Comparison of ENCODE assay signal across 8 mouse cellular contexts in genomic region chr11:71346024-71346423, GRCm38 (mm10).
DNase-seq lines count a peak whose midpoint lies in the region; ATAC-seq and TF ChIP-seq lines count a peak whose summit lies in the region.

No protein-coding gene starts in this region.

- TF ChIP-seq CTCF in CH12.LX (conservative IDR thresholded peaks at IDR 0.05 in 1 of 2, IDR thresholded peaks at IDR 0.05 in 1 of 2; ENCODE audit: low read depth in 2 of 2, low read length in 2 of 2): peak in 1 of 2 experiments; percentile 51; a peak in 2 of 4 replicates

- whole genome bisulfite sequencing in heart, embryonic 11.5 days (ENCODE audit: insufficient replicate concordance): 27% methylated on average over 3 of the region's 3 CpGs

- H3K4me3 ChIP-seq in heart, embryonic 11.5 days (ENCODE audit: low read depth, low read length): no peak overlapping the region
- H3K4me3 ChIP-seq in CH12.LX (replicated peaks in 1 of 3; ENCODE audit: low read depth in 2 of 3, low read length in 2 of 3, poor library complexity in 1 of 3): no peak overlapping the region

- no peaks in the 10 kb centered on the region for H3K27me3 ChIP-seq in heart, embryonic 11.5 days (ENCODE audit: control insufficient read depth, insufficient read depth, low read length)
- peaks cover 78% of the 10 kb centered on the region for H3K27me3 ChIP-seq in CH12.LX (replicated peaks)

- no peak for TF ChIP-seq EP300 in CH12.LX (IDR thresholded peaks at IDR 0.05; ENCODE audit: low read length)

- H3K9me3 ChIP-seq in heart, embryonic 11.5 days (replicated peaks; ENCODE audit: control insufficient read depth, low read length): no peaks in the 10 kb centered on the region
- no peaks in the 10 kb centered on the region for H3K9me3 ChIP-seq in CH12.LX (replicated peaks; ENCODE audit: low read length)

- H3K36me3 ChIP-seq in heart, embryonic 11.5 days (ENCODE audit: control insufficient read depth, insufficient read depth, low read length): no peaks in the 10 kb centered on the region
- H3K36me3 ChIP-seq in CH12.LX (replicated peaks in 1 of 2; ENCODE audit: control insufficient read depth in 1 of 2, insufficient read depth in 1 of 2, low read length in 1 of 2): no peaks in the 10 kb centered on the region

- TF ChIP-seq POLR2A in CH12.LX (IDR thresholded peaks at IDR 0.05; ENCODE audit: low read depth, low read length): no peak

- H3K4me2 ChIP-seq in heart, embryonic 11.5 days: no peak overlapping the region
- no peak overlapping the region for H3K4me2 ChIP-seq in CH12.LX (ENCODE audit: insufficient read depth, low read depth, poor library complexity, severe bottlenecking)

- no peak overlapping the region for H3K27ac ChIP-seq in heart, embryonic 11.5 days (ENCODE audit: low read depth, low read length)
- no peak overlapping the region for H3K27ac ChIP-seq in CH12.LX (ENCODE audit: insufficient read depth, low read depth)

- DNase-seq in heart, adult 11 months: peak; percentile 40
- DNase-seq in CH12.LX (ENCODE audit: extremely low read depth): no peak
- peak; percentile 55 for DNase-seq in cerebellum, adult 11-12 months
- DNase-seq in layer of hippocampus, adult 8-10 months (ENCODE audit: low spot score in 2 of 2): peak; percentile 19 to 55
- DNase-seq in right cerebral cortex, adult 2 months (ENCODE audit: low spot score in 2 of 2): peak; percentile 46 to 58
- no peak for DNase-seq in urinary bladder, postnatal 14 days (ENCODE audit: low spot score)

- no peak for ATAC-seq in heart, embryonic 11.5 days (replicated peaks; ENCODE audit: insufficient number of reproducible peaks, low FRiP score, low TSS enrichment)
- ATAC-seq in monocyte, adult 5-6 weeks (replicated peaks; ENCODE audit: insufficient number of reproducible peaks, low FRiP score, low TSS enrichment, poor library complexity, severe bottlenecking): no peak

- dilution Hi-C loops in CH12.LX (cut with MboI; ENCODE audit: extremely low pct_ligation_motif_present, extremely low pct_unique_long_range_greater_than_20kb, low sequenced_read_pairs): no loop called here

- no peaks in the 10 kb centered on the region for H3K4me1 ChIP-seq in heart, embryonic 11.5 days (ENCODE audit: control insufficient read depth, insufficient read depth, low read length)
- H3K4me1 ChIP-seq in CH12.LX (ENCODE audit: control insufficient read depth in 1 of 2, insufficient read depth in 2 of 2): no peaks in the 10 kb centered on the region

- H3K9ac ChIP-seq in heart, embryonic 11.5 days (ENCODE audit: low read depth, low read length): no peak overlapping the region
- no peak overlapping the region for H3K9ac ChIP-seq in CH12.LX (ENCODE audit: insufficient read depth, low read depth)

- in situ Hi-C loops in CH12.LX (cut with MboI; ENCODE audit: low pct_ligation_motif_present, low pct_unique_long_range_greater_than_20kb, low sequenced_read_pairs): no loop called here

- H3K79me2 ChIP-seq in CH12.LX (replicated peaks; ENCODE audit: control insufficient read depth, extremely low read depth, insufficient read depth, poor library complexity, severe bottlenecking): no peaks in the 10 kb centered on the region

- peak; percentile 41 for TF ChIP-seq RAD21 in CH12.LX (IDR thresholded peaks at IDR 0.05; ENCODE audit: low read depth, low read length)

TF ChIP-seq in CH12.LX, 34 proteins besides CTCF, POLR2A, EP300 and RAD21:
- TF ChIP-seq POLR2AphosphoS2 (IDR thresholded peaks at IDR 0.05; ENCODE audit: low read depth, low read length): no peak
- TF ChIP-seq MAFK (IDR thresholded peaks at IDR 0.05; ENCODE audit: insufficient replicate concordance, low read length): no peak
- TF ChIP-seq MAX (IDR thresholded peaks at IDR 0.05; ENCODE audit: low read length): no peak
- no peak for TF ChIP-seq CHD1 (IDR thresholded peaks at IDR 0.05; ENCODE audit: low read depth, low read length)
- peak; percentile 26 for TF ChIP-seq SMC3 (IDR thresholded peaks at IDR 0.05; ENCODE audit: low read depth, low read length)
- no peak for TF ChIP-seq ZNF384 (IDR thresholded peaks at IDR 0.05; ENCODE audit: low read depth, low read length)
TF ChIP-seq in CH12.LX: peak in this region for 1.

Comparison
In these comparisons a context has a peak if more than half of its experiments do, and no peak if none do; other contexts are left out.
1. DNase-seq: peak in heart, adult 11 months (single experiment), cerebellum, adult 11-12 months (single experiment), layer of hippocampus, adult 8-10 months (2 of 2) and right cerebral cortex, adult 2 months (2 of 2); none in CH12.LX (single experiment) and urinary bladder, postnatal 14 days (single experiment).